Mouse (Mus musculus) forebrain, embryonic 12.5 days (tissue): Measurements from ENCODE around the gene Cdc14a. TPM values are rescaled to one million over a fixed set of nuclear protein-coding genes. Genes with fewer than 3 reads are reported as not detected.

Source experiments
- ATAC-seq: fragments of 200-750 bp; cut with Nextera tagmentation; 2 replicates; pipeline ENCODE4 v1.8.0; 2017; ENCODE audit warnings: moderate TSS enrichment; ENCODE audit not compliant: low FRiP score
- H3K27ac ChIP-seq: fragments of 300-500 bp; sonication (generic); 2 replicates; pipeline ENCODE4 v1.5.1; 2016; ENCODE audit warnings: mild to moderate bottlenecking
- H3K27me3 ChIP-seq: fragments of 300-500 bp; sonication (generic); 2 replicates; pipeline ENCODE4 v1.6.1; 2016; ENCODE audit warnings: mild to moderate bottlenecking
- H3K36me3 ChIP-seq: fragments of 300-500 bp; sonication (generic); replicated peaks from 2 replicates; pipeline ENCODE4 v1.6.1; 2016; ENCODE audit warnings: mild to moderate bottlenecking
- H3K4me1 ChIP-seq: fragments of 300-500 bp; sonication (generic); 2 replicates; pipeline ENCODE4 v1.6.1; 2016
- H3K4me2 ChIP-seq: fragments of 300-500 bp; sonication (generic); 2 replicates; pipeline ENCODE4 v1.6.1; 2016; ENCODE audit warnings: mild to moderate bottlenecking, moderate library complexity
- H3K4me3 ChIP-seq: fragments of 300-500 bp; sonication (generic); replicated peaks from 2 replicates; pipeline ENCODE4 v1.5.1; 2016; ENCODE audit warnings: mild to moderate bottlenecking
- H3K9ac ChIP-seq: fragments of 300-500 bp; sonication (generic); 2 replicates; pipeline ENCODE4 v1.6.1; 2016; ENCODE audit warnings: mild to moderate bottlenecking
- H3K9me3 ChIP-seq: fragments of 300-500 bp; sonication (generic); 2 replicates; pipeline ENCODE4 v1.6.1; 2016
- WGBS: fragments of 180-500 bp; shearing (Covaris S2); methylation state at CpG from one replicate; pipeline ENCODE4 v1.1.7; 2016; 5-methylcytosine and 5-hydroxymethylcytosine counted together
- polyA plus RNA-seq: library from polyadenylated mRNA; unstranded; fragments of >200 nt; fragmentation: Nextera tagmentation; extraction: Ambion mirVana; gene quantifications from 2 replicates; pipeline ENCODE4 v1.2.1, GENCODE M21; 2016

Cdc14a gene
- 21.6 and 23.2 TPM in 2 replicates for polyA plus RNA-seq

DNA sequence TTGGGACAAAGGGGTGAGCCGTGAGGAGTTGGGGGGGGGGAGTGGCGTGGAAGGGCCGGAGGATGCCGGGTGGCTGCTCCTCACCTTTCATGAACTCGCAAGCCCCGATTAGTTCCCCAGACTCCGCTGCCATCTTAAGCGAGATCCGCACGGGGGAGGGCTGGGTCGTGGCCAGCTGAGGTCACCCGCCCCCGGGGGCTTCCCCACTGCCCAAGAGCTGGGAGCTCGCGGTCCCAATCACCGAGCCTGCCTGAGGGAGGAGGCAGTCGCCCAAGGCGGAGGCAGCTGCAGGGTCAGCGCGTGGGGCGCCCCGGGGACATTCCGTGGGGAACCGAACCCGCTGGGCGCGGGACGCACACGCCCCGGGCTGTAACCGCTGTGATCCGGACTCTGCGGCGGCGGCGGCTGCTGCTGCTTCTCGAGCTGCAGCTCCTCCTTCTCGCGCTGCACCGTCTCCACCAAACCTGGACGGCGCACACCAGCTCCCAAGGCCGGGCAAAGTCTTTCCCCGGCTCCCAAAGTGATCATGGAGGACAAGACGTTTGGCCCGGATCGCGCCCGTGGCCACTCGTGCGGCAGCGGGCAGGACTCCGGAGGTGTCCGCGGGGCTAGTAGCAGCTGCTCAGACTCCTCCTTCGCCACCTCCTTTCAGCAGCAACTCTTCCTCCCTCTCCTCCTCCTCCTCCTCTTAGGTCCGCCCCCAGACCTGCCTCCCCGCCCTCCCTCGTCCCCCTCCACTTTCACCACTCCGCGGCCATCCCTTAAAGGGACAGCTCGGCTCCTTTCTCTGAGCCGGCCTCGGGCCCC, at the start of gene Cdc14a:
Gene Cdc14a, minus strand, starts transcription at position 680 of the 807 bp plus-strand sequence.
- under 1% methylated on average over 61 of the region's 64 CpGs for WGBS
- Histone ChIP-seq H3K27ac (peak within 1 kb of the TSS; percentile 97), H3K4me1 (peaks cover 30% of the 10 kb centered on the region), H3K36me3 (peaks cover 8% of the 10 kb centered on the region), H3K9ac (peak within 1 kb of the TSS; percentile 82), H3K4me3 (peak within 1 kb of the TSS; percentile 64), H3K9me3 (no peaks in the 10 kb centered on the region), H3K4me2 (peak within 1 kb of the TSS; percentile 84), H3K27me3 (no peaks in the 10 kb centered on the region)
- peak; percentile 93 for ATAC-seq

DNA sequence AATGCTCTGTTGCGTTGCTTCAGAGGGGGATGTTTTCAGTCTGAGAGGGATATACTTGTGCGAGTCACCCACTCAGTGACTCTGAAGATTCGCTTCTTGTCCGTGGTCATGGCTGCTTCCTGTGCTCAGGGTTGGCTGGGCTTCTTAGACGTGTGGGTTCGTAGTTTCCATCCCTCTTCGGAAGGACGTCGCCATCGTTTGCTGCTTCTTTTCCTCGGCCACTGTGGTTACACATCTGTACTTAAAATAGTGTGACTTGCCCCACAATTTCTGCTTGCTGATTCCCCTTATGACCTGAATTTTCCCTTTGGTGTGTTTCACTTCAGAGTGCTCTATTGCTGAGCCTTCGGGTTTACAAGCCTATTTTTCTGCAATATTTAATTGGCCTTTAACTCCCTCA, 41.9 kb upstream of the Cdc14a start:
- Histone ChIP-seq H3K4me3 (no peak overlapping the region), H3K27me3 (0 out of 2 replicates have a peak, but pooled peaks cover 3% of the 10 kb centered on the region), H3K9ac (no peak overlapping the region), H3K4me2 (no peak overlapping the region), H3K4me1 (no peaks in the 10 kb centered on the region), H3K9me3 (no peaks in the 10 kb centered on the region), H3K27ac (no peak overlapping the region), H3K36me3 (no peaks in the 10 kb centered on the region)
- 92% methylated on average over 12 of the region's 12 CpGs for WGBS
- ATAC-seq: no peak

DNA sequence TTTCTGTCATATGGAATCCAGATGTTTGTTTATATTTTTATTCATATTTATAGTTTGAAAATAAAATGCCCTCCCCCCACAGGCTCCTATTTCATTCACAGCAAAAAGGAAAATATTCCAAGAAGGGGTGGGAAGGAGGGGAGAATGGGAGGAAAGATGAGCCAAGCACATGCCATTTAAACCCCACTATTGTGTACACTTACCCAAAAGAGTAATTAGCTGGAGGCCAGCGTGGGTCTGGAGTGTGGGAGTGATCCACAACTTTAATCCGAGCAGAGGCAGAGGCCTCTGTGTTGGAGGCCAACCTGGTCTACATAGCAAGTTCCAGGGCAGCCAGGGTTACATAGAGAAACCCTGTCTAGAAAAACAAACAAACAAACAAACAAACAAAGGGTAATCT, 40.5 kb upstream of the Cdc14a start:
- Histone ChIP-seq H3K4me1 (no peaks in the 10 kb centered on the region), H3K9me3 (no peaks in the 10 kb centered on the region), H3K36me3 (no peaks in the 10 kb centered on the region), H3K9ac (no peak overlapping the region), H3K27me3 (no peaks in the 10 kb centered on the region), H3K27ac (no peak overlapping the region), H3K4me2 (no peak overlapping the region), H3K4me3 (no peak overlapping the region)
- no peak for ATAC-seq
- WGBS: 24% methylated on average over 2 of the region's 2 CpGs

DNA sequence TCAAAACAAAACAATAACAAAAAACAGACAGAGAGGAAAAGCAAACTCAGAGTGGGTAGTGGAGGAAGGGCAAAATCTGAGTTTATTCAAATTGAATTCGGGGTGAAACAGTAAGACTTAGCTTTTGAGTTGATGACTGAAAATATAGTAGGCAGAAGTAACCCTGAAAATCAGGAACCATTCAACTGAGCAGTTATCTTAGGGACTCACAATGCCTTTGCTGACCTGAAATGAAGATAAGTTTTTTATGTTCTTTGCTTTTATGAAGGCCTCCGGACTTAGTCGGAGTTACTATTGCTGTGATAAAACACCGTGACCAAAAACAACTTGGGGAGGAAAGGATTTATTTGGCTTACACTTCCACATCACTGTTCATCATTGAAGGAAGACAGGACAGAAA, 37.2 kb upstream of the Cdc14a start:
- WGBS: 92% methylated on average over 4 of the region's 4 CpGs
- ATAC-seq: no peak
- H3K4me2 ChIP-seq: no peak overlapping the region
- H3K27ac ChIP-seq: no peak overlapping the region
- no peak overlapping the region for H3K4me3 ChIP-seq
- H3K36me3 ChIP-seq: no peaks in the 10 kb centered on the region
- H3K9ac ChIP-seq: no peak overlapping the region
- no peaks in the 10 kb centered on the region for H3K9me3 ChIP-seq
- H3K27me3 ChIP-seq: no peaks in the 10 kb centered on the region
- H3K4me1 ChIP-seq: no peaks in the 10 kb centered on the region

DNA sequence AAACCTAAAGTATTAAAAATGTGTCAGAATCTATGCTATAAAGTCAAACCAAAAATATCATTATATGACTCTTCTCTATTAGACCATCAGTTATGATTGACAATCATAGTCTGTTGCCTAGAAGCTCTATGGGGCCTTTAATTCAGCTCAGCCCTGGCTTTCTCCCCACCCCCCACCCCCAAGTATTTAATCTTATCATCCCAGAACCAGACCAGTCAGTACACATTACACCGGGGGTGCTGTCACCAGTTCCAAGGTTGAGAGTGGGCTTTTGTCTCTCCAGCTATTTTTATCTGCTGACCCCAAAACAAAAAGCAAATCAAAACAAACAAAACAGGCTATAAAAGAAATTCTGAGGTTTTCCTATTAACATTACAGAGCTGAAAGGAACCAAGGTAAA, 30.7 kb upstream of the Cdc14a start:
- Histone ChIP-seq H3K9me3 (no peaks in the 10 kb centered on the region), H3K4me3 (no peak overlapping the region), H3K36me3 (no peaks in the 10 kb centered on the region), H3K27ac (no peak overlapping the region), H3K27me3 (no peaks in the 10 kb centered on the region), H3K9ac (no peak overlapping the region), H3K4me2 (no peak overlapping the region), H3K4me1 (no peaks in the 10 kb centered on the region)
- ATAC-seq: no peak
- 81% methylated on average over 1 of the region's 1 CpGs for WGBS

DNA sequence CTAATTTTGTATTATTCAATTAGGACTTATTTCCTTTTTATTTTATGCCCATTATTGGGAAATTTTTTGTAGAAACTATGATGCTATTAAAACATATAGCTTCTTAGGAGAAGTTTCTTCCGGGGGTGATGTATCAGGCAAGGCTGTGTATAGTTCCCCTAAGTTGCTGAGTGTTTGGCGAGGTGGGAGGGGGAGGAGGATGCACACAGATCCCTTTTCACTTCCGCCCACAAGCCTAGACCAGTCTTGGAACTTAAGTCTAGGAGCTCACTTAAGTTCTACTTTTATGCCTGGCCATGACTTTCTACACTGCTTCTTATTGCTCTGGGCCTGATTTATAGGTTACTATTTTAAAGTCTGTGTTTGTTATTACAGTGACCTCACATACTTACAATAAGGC, 26.9 kb upstream of the Cdc14a start:
- WGBS: 88% methylated on average over 3 of the region's 3 CpGs

DNA sequence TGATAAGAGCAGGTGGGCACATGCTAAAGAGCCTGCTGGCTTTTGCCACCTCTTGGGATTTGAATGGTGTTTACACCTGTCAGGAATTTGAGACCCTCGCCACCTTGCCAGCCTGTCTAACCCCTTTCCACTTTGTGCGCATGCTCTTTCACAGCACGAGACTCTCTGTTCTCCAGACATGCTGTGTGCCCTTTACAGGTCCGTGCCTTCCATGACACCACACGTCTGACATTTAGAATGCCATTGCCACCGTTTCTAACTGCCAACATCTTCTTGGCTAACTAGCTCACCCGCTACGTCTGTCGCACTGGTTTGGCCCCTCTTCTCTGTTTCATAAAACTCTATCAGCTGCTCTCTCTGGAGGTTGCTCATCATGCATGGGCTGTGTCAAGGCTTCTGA, 20.5 kb upstream of the Cdc14a start:
- no peak overlapping the region for H3K9ac ChIP-seq
- H3K27me3 ChIP-seq: no peaks in the 10 kb centered on the region
- 84% methylated on average over 9 of the region's 9 CpGs for WGBS
- no peaks in the 10 kb centered on the region for H3K9me3 ChIP-seq
- ATAC-seq: no peak
- H3K36me3 ChIP-seq: no peaks in the 10 kb centered on the region
- no peak overlapping the region for H3K4me2 ChIP-seq
- no peaks in the 10 kb centered on the region for H3K4me1 ChIP-seq
- H3K27ac ChIP-seq: no peak overlapping the region
- no peak overlapping the region for H3K4me3 ChIP-seq

More for the DNA sequence above, 26.9 kb upstream of the Cdc14a start:
- no peak overlapping the region for H3K27ac ChIP-seq
- no peaks in the 10 kb centered on the region for H3K27me3 ChIP-seq
- ATAC-seq: no peak
- H3K9me3 ChIP-seq: no peaks in the 10 kb centered on the region
- no peak overlapping the region for H3K9ac ChIP-seq
- H3K4me1 ChIP-seq: no peaks in the 10 kb centered on the region
- H3K4me2 ChIP-seq: no peak overlapping the region
- no peak overlapping the region for H3K4me3 ChIP-seq
- no peaks in the 10 kb centered on the region for H3K36me3 ChIP-seq

DNA sequence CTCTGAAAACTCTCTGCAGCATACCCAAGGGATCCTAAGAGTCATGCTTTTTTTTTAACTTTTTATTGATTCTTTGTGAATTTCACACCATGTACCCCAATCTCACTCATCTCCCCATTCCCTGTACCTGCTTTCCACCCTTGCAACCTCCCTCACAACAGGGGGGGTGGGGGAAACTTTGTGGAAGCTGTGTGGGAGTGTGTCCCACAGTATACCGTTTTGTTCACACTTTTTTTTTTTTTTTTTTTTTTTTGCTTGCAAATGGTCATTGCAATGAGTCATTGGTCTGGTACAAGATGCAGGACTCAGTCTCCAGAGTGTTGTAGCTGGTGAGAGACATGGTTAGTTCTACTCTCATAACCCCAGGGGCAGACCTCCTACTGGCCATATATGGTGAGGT, 19.0 kb upstream of the Cdc14a start:
- Histone ChIP-seq H3K4me1 (no peaks in the 10 kb centered on the region), H3K9me3 (no peaks in the 10 kb centered on the region), H3K27me3 (no peaks in the 10 kb centered on the region), H3K4me2 (no peak overlapping the region), H3K4me3 (no peak overlapping the region), H3K36me3 (no peaks in the 10 kb centered on the region), H3K9ac (no peak overlapping the region), H3K27ac (no peak overlapping the region)
- WGBS: 92% methylated on average over 1 of the region's 1 CpGs
- no peak for ATAC-seq

DNA sequence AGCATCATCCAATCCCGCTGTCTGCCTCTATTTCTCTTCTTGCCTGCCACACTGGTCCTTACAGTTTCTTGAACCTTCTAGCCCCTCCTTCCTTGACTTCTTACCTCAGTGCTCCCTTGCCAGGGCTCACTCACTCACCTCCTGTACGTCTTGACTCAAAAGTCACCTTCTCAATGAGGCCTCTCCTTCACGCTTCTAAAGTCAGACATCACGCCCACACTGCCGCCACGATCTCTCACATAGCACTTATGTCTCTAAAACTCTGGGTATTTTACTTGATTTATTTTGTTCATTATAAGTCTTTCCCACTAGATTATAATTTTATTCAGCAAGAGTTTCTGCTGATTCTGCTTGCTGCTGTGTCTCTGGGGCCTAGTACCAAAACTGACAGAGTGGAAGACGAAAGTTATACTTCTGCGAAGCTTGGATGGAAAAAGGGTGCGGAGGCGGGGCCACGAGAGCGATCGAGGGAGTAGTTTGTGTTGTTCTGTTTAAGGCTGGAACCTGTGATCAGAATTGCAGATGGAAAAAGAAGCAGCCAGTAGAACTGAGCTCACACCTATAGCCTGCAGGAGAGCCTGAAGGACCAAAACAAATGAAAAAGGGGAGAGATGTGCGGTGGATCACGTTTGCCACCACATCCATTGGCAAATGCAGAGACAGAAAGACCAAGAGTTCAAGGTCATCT, 17.8 kb upstream of the Cdc14a start:
- Histone ChIP-seq H3K27me3 (no peaks in the 10 kb centered on the region), H3K4me1 (no peaks in the 10 kb centered on the region), H3K9ac (no peak overlapping the region), H3K27ac (no peak overlapping the region), H3K9me3 (no peaks in the 10 kb centered on the region), H3K36me3 (no peaks in the 10 kb centered on the region), H3K4me2 (no peak overlapping the region), H3K4me3 (no peak overlapping the region)
- WGBS: 94% methylated on average over 15 of the region's 15 CpGs
- ATAC-seq: no peak

DNA sequence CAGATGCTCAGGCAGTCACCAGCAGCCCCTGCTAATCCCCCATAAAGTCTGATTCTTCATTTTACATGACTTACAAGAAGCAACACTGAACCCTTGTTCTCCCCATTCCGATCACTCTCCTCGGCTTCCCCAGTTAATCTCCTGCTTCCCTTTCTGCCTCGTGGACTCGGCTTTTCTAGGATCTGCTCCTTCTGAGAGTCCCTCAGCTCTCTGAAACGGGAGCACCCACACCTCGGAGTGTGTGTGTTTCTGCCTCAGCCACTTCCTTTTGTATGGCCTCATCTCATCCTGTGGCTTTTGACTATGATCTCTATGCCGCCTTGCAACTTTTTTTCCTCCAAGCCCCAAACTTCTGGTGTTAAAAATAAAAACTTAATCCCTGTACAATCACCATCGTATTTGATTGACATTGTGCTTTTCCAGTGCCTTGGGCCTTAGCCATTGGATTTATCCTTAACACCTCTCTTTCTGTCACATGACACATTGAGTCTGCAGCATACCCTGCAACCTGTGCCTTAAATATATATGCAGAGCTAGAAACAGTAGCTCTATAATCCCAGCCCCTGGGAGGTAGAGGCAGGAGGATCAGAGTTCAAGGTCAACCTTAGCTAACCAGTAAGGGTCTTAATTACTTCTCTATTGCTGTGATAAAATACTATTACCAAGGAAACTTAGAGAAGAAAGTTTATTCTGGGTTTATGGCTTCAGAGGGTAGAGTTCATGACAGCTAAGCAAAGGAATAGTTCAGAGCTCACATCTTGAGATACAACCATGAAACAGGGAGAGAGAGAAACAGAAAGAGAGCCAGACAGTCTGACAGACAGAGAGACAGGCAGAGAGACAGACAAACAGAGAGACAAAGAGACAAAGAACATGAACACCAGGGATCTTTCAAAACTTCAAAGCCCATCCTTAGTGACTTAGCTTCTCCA, 16.5 kb upstream of the Cdc14a start:
- no peak overlapping the region for H3K27ac ChIP-seq
- no peak for ATAC-seq
- H3K36me3 ChIP-seq: no peaks in the 10 kb centered on the region
- H3K4me2 ChIP-seq: no peak overlapping the region
- H3K4me3 ChIP-seq: no peak overlapping the region
- H3K27me3 ChIP-seq: no peaks in the 10 kb centered on the region
- 62% methylated on average over 8 of the region's 8 CpGs for WGBS
- H3K4me1 ChIP-seq: no peaks in the 10 kb centered on the region
- H3K9ac ChIP-seq: no peak overlapping the region
- H3K9me3 ChIP-seq: no peaks in the 10 kb centered on the region

DNA sequence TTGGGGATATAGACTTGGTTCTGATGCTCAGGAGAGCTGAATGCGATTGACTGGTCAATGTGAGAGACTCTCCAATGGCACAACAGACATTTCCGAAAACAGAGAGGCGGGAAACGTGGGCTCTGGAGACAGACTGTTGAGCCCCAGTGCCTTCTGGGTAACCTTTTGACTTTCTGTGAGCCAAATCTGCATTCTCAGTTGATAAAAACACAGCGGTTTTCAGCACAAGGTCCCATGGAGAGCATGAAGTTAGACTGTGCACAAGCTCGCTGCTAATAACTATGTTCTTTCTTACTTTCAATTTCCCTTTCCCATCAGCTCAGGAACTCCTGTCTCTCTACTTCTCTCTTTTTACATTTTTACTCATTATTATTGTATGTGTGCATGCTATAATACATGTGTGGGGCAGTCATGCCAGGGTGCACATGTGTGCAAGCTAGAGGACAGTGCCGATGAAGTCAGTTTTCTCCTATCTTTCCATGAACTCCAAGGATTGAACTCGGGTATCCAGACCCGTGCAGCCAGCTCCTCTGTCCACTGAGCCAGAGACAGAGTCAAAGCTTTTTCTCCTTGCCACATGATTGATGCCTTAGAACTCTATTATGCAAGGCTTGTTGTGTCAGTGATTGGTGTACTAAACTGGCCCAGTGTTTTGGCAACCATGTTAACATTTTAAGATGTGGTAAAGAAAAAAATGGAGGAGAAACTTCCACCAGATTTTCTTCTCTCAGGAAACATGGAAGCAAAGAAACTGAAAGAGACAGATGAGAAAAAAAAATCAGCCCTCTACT, 13.2 kb upstream of the Cdc14a start:
- H3K36me3 ChIP-seq: no peaks in the 10 kb centered on the region
- no peak overlapping the region for H3K27ac ChIP-seq
- no peaks in the 10 kb centered on the region for H3K4me1 ChIP-seq
- ATAC-seq: no peak
- H3K9me3 ChIP-seq: no peaks in the 10 kb centered on the region
- no peak overlapping the region for H3K4me3 ChIP-seq
- no peaks in the 10 kb centered on the region for H3K27me3 ChIP-seq
- H3K4me2 ChIP-seq: no peak overlapping the region
- 87% methylated on average over 9 of the region's 9 CpGs for WGBS
- H3K9ac ChIP-seq: no peak overlapping the region
